Mouse (Mus musculus): ENCODE data around the gene Faim2.

The Faim2 gene

GRCm38 (mm10) chr15:99527629-99528353 lies at the start of gene Faim2:
TSS of gene Faim2 (minus strand) at chr15:99528165.
- DNase-seq, result peak; percentile 87

GRCm38 (mm10) chr15:99569123-99569522 lies 41.2 kb upstream of the Faim2 start:
- DNase-seq, result no peak

GRCm38 (mm10) chr15:99568682-99569081 lies 40.7 kb upstream of the Faim2 start:
- DNase-seq, result no peak

- DNase-seq, result no peak
Observed at GRCm38 (mm10) chr15:99567371-99567770, 39.4 kb upstream of the Faim2 start.

GRCm38 (mm10) chr15:99560246-99560645 lies 32.3 kb upstream of the Faim2 start:
- no peak for DNase-seq

GRCm38 (mm10) chr15:99558947-99559346 lies 31.0 kb upstream of the Faim2 start:
- DNase-seq, result no peak

- no peak for DNase-seq
Observed at GRCm38 (mm10) chr15:99553767-99554166, 25.8 kb upstream of the Faim2 start.

- no peak for DNase-seq
Observed at GRCm38 (mm10) chr15:99549901-99550300, 21.9 kb upstream of the Faim2 start.

GRCm38 (mm10) chr15:99547732-99548131 lies 19.8 kb upstream of the Faim2 start:
- no peak for DNase-seq

- no peak for DNase-seq
Observed at GRCm38 (mm10) chr15:99546596-99546995, 18.6 kb upstream of the Faim2 start.

GRCm38 (mm10) chr15:99544047-99544446 lies 16.1 kb upstream of the Faim2 start:
- no peak for DNase-seq

- no peak for DNase-seq
Observed at GRCm38 (mm10) chr15:99539891-99540290, 11.9 kb upstream of the Faim2 start.

- DNase-seq, result no peak
Observed at GRCm38 (mm10) chr15:99536889-99537862, 9.2 kb upstream of the Faim2 start.

- no peak for DNase-seq
Observed at GRCm38 (mm10) chr15:99532023-99532422, 4.1 kb upstream of the Faim2 start.

- peak; percentile 41 for DNase-seq
Observed at GRCm38 (mm10) chr15:99531146-99531545, 3.2 kb upstream of the Faim2 start.

GRCm38 (mm10) chr15:99526681-99527080 lies 1.3 kb downstream of the Faim2 start:
- peak; percentile 56 for DNase-seq

- peak; percentile 12 for DNase-seq
Observed at GRCm38 (mm10) chr15:99520306-99520705, 7.7 kb downstream of the Faim2 start.

- peak; percentile 17 for DNase-seq
Observed at GRCm38 (mm10) chr15:99519626-99520025, 8.3 kb downstream of the Faim2 start.

- no peak for DNase-seq
Observed at GRCm38 (mm10) chr15:99517715-99518114, 10.2 kb downstream of the Faim2 start.

- no peak for DNase-seq
Observed at GRCm38 (mm10) chr15:99516715-99517114, 11.2 kb downstream of the Faim2 start.

- DNase-seq, result peak; percentile 63
Observed at GRCm38 (mm10) chr15:99511797-99512525, 16.0 kb downstream of the Faim2 start.

GRCm38 (mm10) chr15:99510621-99511020 lies 17.3 kb downstream of the Faim2 start:
- no peak for DNase-seq

- DNase-seq, result no peak
Observed at GRCm38 (mm10) chr15:99509840-99510239, 18.1 kb downstream of the Faim2 start.
